Mouse (Mus musculus) kidney, postnatal 0 days (tissue): Measurements from ENCODE around the gene Eya4. TPM values are rescaled to one million over a fixed set of nuclear protein-coding genes. Genes with fewer than 3 reads are reported as not detected.

Experiments
- ATAC-seq: fragments of 200-750 bp; cut with Nextera tagmentation; replicated peaks from 2 replicates; pipeline ENCODE4 v1.8.0; 2017; ENCODE audit warnings: low read depth, moderate number of reproducible peaks, moderate TSS enrichment, moderate library complexity; ENCODE audit not compliant: low FRiP score
- DNase-seq: peaks from one replicate; pipeline ENCODE4 v3.0.0-alpha.2; 2016; ENCODE audit warnings: low spot score
- H3K27ac ChIP-seq: fragments of 300-500 bp; sonication (generic); 2 replicates; pipeline ENCODE4 v1.5.1; 2014; ENCODE audit warnings: mild to moderate bottlenecking
- H3K27me3 ChIP-seq: fragments of 300-500 bp; sonication (generic); 2 replicates; pipeline ENCODE4 v1.6.1; 2014; ENCODE audit warnings: low read length, mixed read lengths; ENCODE audit not compliant: insufficient read depth
- H3K36me3 ChIP-seq: fragments of 300-500 bp; sonication (generic); 2 replicates; pipeline ENCODE4 v1.6.1; 2014; ENCODE audit warnings: low read length, mixed read lengths; ENCODE audit not compliant: insufficient read depth
- H3K4me1 ChIP-seq: fragments of 300-500 bp; sonication (generic); replicated peaks from 2 replicates; pipeline ENCODE4 v1.6.1; 2014; ENCODE audit warnings: antibody characterized with exemption, low read length, mixed read lengths; ENCODE audit not compliant: insufficient read depth
- H3K4me2 ChIP-seq: fragments of 300-500 bp; sonication (generic); 2 replicates; pipeline ENCODE4 v1.6.1; 2014; ENCODE audit warnings: mild to moderate bottlenecking, low read length, moderate library complexity, mixed read lengths
- H3K4me3 ChIP-seq: fragments of 300-500 bp; sonication (generic); replicated peaks from 2 replicates; pipeline ENCODE4 v1.5.1; 2014; ENCODE audit warnings: low read depth, low read length
- H3K9ac ChIP-seq: fragments of 300-500 bp; sonication (generic); 2 replicates; pipeline ENCODE4 v1.6.1; 2014; ENCODE audit warnings: low read depth, low read length
- H3K9me3 ChIP-seq: fragments of 300-500 bp; sonication (generic); replicated peaks from 2 replicates; pipeline ENCODE4 v1.6.1; 2016; ENCODE audit warnings: low read length, inconsistent platforms, mixed read lengths
- CTCF ChIP-seq: IDR thresholded peaks from 2 replicates; pipeline ENCODE4 v1.5.1; 2016; ENCODE audit warnings: antibody characterized with exemption, low read depth, mild to moderate bottlenecking, moderate library complexity
- WGBS: fragments of 180-500 bp; shearing (Covaris S2); extraction: QIAGEN DNeasy Blood & Tissue Kit; methylation state at CpG from one replicate; pipeline ENCODE4 v1.1.7; 2014; 5-methylcytosine and 5-hydroxymethylcytosine counted together
- polyA plus RNA-seq: library from polyadenylated mRNA; unstranded; fragments of >200 nt; fragmentation: Nextera tagmentation; extraction: Ambion mirVana; gene quantifications from 2 replicates; pipeline ENCODE4 v1.2.1, GENCODE M21; 2015

Eya4 gene
- polyA plus RNA-seq, 1 experiment from 2014 or later: 4.8 TPM

DNA sequence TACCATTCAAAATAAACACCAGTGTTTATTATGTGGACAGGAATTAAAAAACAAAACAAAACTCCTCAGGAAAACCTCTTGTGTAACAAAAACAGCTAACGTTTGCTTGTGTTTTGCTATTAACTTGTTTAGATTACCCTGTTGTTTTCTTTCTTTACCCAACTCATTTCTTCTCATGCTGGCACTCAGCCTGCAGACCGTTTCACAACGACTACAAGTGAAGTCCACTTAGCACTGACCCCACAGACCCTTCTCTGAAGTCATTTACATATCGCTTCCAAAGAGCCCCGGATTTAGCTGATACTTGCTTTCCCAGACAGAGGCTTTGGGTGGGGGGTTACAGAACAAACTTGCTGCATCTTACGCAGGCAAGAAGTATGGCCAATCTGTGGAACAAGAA is 286.9 kb downstream of the Eya4 start:
- no peak overlapping the region for H3K9ac ChIP-seq
- 44% methylated on average over 6 of the region's 6 CpGs for WGBS
- no peak for TF ChIP-seq CTCF
- no peak overlapping the region for H3K4me3 ChIP-seq
- 0 out of 2 replicates have a peak overlapping the region, but pooled peaks have one; percentile 2 for H3K27ac ChIP-seq
- H3K27me3 ChIP-seq: no peaks in the 10 kb centered on the region
- DNase-seq (no peak), ATAC-seq (no peak)
- H3K9me3 ChIP-seq: no peaks in the 10 kb centered on the region
- H3K4me2 ChIP-seq: no peak overlapping the region
- no peaks in the 10 kb centered on the region for H3K36me3 ChIP-seq
- no peaks in the 10 kb centered on the region; the same call in 1 of the 2 replicates for H3K4me1 ChIP-seq

- no peaks in the 10 kb centered on the region for H3K27me3 ChIP-seq
- no peaks in the 10 kb centered on the region for H3K36me3 ChIP-seq
- H3K27ac ChIP-seq: no peak overlapping the region
- H3K9ac ChIP-seq: no peak overlapping the region
- DNase-seq: no peak
- WGBS: 62% methylated on average over 5 of the region's 5 CpGs
- no peak overlapping the region for H3K4me2 ChIP-seq
- H3K4me3 ChIP-seq: no peak overlapping the region
- peak; percentile 90 for ATAC-seq
- H3K4me1 ChIP-seq: no peaks in the 10 kb centered on the region; the same call in 1 of the 2 replicates
- no peaks in the 10 kb centered on the region for H3K9me3 ChIP-seq
- no peak for TF ChIP-seq CTCF
Measured at GRCm38 (mm10) chr10:23062719-23063118, 287.9 kb downstream of the Eya4 start.

DNA sequence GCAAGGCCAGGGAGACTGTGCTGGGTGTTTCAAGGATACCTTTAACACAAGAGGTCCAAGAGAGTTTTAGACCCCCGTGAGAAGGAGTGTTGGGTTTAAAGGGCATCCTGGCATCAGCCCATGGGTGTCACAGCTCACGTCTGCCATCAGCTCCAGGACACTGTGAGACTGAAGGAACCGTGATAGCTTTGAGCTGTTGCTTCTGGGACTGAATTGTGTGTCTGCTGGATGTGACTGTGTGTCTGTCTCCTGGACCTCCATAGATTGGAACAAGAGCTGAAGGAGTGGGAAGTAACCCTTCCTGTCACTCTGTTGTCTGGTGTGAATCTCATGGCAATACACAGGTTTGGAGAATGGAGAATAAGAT is 289.9 kb downstream of the Eya4 start:
- H3K4me2 ChIP-seq: no peak overlapping the region
- no peak for TF ChIP-seq CTCF
- DNase-seq (no peak), ATAC-seq (no peak)
- no peaks in the 10 kb centered on the region for H3K36me3 ChIP-seq
- H3K4me3 ChIP-seq: no peak overlapping the region
- H3K9me3 ChIP-seq: no peaks in the 10 kb centered on the region
- no peak overlapping the region for H3K9ac ChIP-seq
- H3K27me3 ChIP-seq: no peaks in the 10 kb centered on the region
- H3K4me1 ChIP-seq: no peaks in the 10 kb centered on the region; the same call in 1 of the 2 replicates
- peak overlapping the region; percentile 62 for H3K27ac ChIP-seq
- 74% methylated on average over 3 of the region's 3 CpGs for WGBS

DNA sequence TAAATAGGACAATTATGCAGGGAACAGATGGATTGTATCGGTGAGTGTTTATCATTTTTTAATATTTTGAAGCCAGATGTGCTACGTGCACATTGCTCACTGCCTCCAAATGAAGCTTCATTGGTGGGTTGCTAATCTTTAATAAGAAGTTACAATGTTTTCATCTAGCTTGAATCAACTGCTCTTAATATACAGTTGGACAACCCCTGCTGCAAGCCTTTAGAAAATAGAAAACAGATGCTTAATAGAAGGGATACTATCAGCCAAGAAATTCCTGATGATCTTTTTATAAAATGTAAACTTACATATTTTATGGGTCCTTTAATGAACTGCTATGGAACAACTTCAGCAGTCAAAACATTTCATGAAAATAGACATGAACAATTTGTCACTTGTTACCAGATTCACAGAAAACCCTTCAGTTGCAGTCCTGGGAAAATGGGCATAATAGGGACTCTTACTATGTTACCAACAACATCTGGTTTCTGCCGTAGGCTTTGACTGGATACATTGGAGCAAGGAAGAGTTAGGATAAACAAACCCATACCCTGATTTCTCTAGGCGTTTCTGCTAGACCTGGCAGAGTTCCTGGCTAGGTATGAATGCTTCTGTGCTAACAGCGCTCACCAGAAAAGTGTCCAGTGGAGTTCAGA is 290.4 kb downstream of the Eya4 start:
- 55% methylated on average over 5 of the region's 5 CpGs for WGBS
- Histone ChIP-seq H3K27me3 (no peaks in the 10 kb centered on the region), H3K27ac (peak overlapping the region; percentile 62), H3K36me3 (no peaks in the 10 kb centered on the region), H3K4me3 (no peak overlapping the region), H3K4me2 (no peak overlapping the region), H3K9me3 (no peaks in the 10 kb centered on the region), H3K4me1 (no peaks in the 10 kb centered on the region; the same call in 1 of the 2 replicates), H3K9ac (no peak overlapping the region)
- DNase-seq: peak; percentile 72
- no peak for TF ChIP-seq CTCF
- ATAC-seq: no peak

DNA sequence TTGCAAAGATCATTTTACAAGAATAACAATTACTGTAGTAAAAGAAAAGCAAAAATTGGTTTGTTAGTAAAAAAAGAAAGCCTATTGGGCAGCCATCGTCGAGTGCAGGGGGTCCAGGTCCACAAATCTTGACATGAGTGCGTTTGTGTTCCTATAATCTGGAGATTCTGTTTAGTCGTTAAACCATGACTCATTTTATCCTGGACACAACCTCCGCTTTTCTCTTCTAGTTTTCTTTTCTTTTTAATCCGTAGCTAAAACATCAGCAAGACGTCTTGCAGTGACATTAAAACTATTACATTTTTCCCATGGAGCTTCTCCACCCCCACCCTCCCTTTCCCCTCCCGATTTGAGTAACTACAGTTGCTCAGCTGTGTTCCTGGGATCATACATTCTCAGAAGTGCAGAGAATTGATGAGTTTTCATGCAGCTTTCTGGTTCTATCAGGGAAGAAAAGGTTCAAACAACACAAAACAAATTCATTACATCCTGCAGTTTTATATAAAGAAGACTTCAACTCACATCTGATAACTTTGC is 297.1 kb downstream of the Eya4 start:
- Histone ChIP-seq H3K4me1 (no peaks in the 10 kb centered on the region), H3K4me3 (no peak overlapping the region), H3K36me3 (no peaks in the 10 kb centered on the region), H3K27me3 (no peaks in the 10 kb centered on the region), H3K27ac (peak overlapping the region; percentile 60), H3K4me2 (no peak overlapping the region), H3K9ac (no peak overlapping the region), H3K9me3 (no peaks in the 10 kb centered on the region)
- no peak for TF ChIP-seq CTCF
- DNase-seq (peak; percentile 88), ATAC-seq (no peak; the same call in 1 of the 2 replicates)
- WGBS: 21% methylated on average over 8 of the region's 8 CpGs
